Mouse (Mus musculus) lung, postnatal 0 days (tissue): ENCODE measurements at regions not wholly inside any gene's neighbourhood (a gene's known extent, or its start where the extent isn't known, plus 50 kb on each side); places are given as distances from the start of the nearest gene placed in this dataset.

ENCODE experiments used
- ATAC-seq: fragments of 200-750 bp; cut with Nextera tagmentation; 2 replicates; pipeline ENCODE4 v1.8.0; 2017; ENCODE audit warnings: moderate library complexity
- DNase-seq: peaks from one replicate; pipeline ENCODE4 v3.0.0-alpha.2; 2016; ENCODE audit warnings: low spot score
- H3K27ac ChIP-seq: fragments of 300-500 bp; sonication (generic); 2 replicates; pipeline ENCODE4 v1.5.1; 2014; ENCODE audit warnings: antibody characterized with exemption, mild to moderate bottlenecking, low read length, mixed read lengths
- H3K27me3 ChIP-seq: fragments of 300-500 bp; sonication (generic); replicated peaks from 2 replicates; pipeline ENCODE4 v1.6.1; 2014; ENCODE audit warnings: low read length, mixed read lengths; ENCODE audit not compliant: insufficient read depth
- H3K36me3 ChIP-seq: fragments of 300-500 bp; sonication (generic); 2 replicates; pipeline ENCODE4 v1.6.1; 2014; ENCODE audit warnings: low read length, mixed read lengths; ENCODE audit not compliant: insufficient read depth
- H3K4me1 ChIP-seq: fragments of 300-500 bp; sonication (generic); 2 replicates; pipeline ENCODE4 v1.6.1; 2014; ENCODE audit warnings: antibody characterized with exemption, low read depth, low read length, mixed read lengths; ENCODE audit not compliant: insufficient read depth
- H3K4me2 ChIP-seq: fragments of 300-500 bp; sonication (generic); replicated peaks from 2 replicates; pipeline ENCODE4 v1.6.1; 2014; ENCODE audit warnings: low read depth, mild to moderate bottlenecking, low read length, moderate library complexity, mixed read lengths
- H3K4me3 ChIP-seq: fragments of 300-500 bp; sonication (generic); 2 replicates; pipeline ENCODE4 v1.5.1; 2014; ENCODE audit warnings: low read depth, low read length
- H3K9ac ChIP-seq: fragments of 300-500 bp; sonication (generic); replicated peaks from 2 replicates; pipeline ENCODE4 v1.6.1; 2014; ENCODE audit warnings: low read depth, mild to moderate bottlenecking
- H3K9me3 ChIP-seq: fragments of 300-500 bp; sonication (generic); 2 replicates; pipeline ENCODE4 v1.6.1; 2016; ENCODE audit warnings: low read length, mixed read lengths
- CTCF ChIP-seq: IDR thresholded peaks from 2 replicates; pipeline ENCODE4 v1.5.1; 2016; ENCODE audit warnings: antibody characterized with exemption, mild to moderate bottlenecking
- EP300 ChIP-seq: IDR thresholded peaks from 2 replicates; pipeline ENCODE4 v1.6.1; 2016; ENCODE audit warnings: antibody characterized with exemption, mild to moderate bottlenecking, control low read depth
- WGBS: fragments of 180-500 bp; shearing (Covaris S2); extraction: QIAGEN DNeasy Blood & Tissue Kit; methylation state at CpG from one replicate; pipeline ENCODE4 v1.1.7; 2014; 5-methylcytosine and 5-hydroxymethylcytosine counted together

DNA sequence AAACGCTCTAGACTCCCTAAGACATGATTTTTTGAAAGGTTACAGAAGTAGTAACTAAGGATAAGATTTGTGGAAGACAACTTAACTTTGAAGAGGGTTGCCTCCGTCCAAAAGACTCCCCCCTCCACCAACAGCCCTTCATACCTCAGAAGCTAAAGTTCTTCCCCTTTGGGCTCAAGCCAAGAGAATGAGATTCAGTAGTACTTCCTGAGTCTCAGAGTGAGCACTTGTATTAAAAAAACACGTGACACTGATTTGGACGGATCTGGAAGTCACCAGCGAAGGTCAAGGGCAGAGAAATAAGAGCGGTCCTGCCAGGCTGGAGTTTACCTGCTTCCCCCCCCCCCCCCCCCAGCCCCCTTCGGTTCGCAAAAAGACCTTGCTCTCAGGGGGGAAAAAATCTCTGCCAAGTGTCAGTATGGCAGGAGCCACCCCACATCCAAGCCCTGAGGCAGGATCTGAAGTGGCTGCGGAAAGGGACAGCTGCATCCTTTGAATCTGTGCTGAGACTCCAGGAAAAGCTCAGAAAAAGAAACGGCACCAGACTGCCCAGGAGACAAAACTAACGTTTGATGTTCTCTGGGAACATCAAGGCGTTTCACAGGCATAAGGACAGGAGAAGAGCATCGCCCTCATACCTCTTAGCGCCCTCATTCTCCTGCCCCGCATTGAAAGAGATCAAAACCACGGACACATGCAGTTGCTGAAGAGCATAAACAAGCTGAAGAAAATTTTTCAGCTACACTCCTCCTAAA, 341.2 kb upstream of the Atp2b1 start:
- no peaks in the 10 kb centered on the region for H3K27me3 ChIP-seq
- ATAC-seq: peak; percentile 70
- H3K9me3 ChIP-seq: no peaks in the 10 kb centered on the region
- no peak overlapping the region for H3K9ac ChIP-seq
- peak overlapping the region; percentile 9; the same call in 1 of the 2 replicates for H3K4me3 ChIP-seq
- peak overlapping the region; percentile 38 for H3K4me2 ChIP-seq
- no peak overlapping the region for H3K27ac ChIP-seq
- no peak for TF ChIP-seq CTCF
- no peak for TF ChIP-seq EP300
- peak; percentile 75 for DNase-seq
- WGBS: 27% methylated on average over 13 of the region's 16 CpGs
- no peaks in the 10 kb centered on the region for H3K36me3 ChIP-seq
- H3K4me1 ChIP-seq: no peaks in the 10 kb centered on the region

DNA sequence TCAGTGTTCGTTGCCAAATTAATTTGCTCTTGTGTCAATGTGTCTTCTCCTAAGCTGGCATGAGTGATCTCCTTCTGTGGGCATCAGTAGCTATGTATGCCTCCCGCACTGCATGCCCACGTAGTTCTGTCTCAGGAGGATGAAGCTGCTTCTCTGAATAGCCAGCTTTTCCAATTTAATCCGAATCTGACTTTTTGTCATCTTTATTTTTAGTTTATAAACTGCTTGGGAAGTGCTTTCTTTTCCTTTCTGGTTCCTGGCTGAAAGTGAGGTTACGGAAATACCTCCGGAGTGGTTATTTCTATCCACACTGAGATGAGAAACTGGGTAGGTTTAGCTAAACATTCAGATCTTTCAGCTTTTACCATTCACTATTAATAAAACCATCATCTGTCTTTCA, 337.2 kb upstream of the Atp2b1 start:
- Histone ChIP-seq H3K4me1 (no peaks in the 10 kb centered on the region), H3K27ac (no peak overlapping the region), H3K4me3 (no peak overlapping the region), H3K36me3 (no peaks in the 10 kb centered on the region), H3K27me3 (no peaks in the 10 kb centered on the region), H3K9me3 (no peaks in the 10 kb centered on the region), H3K4me2 (no peak overlapping the region), H3K9ac (no peak overlapping the region)
- DNase-seq (no peak), ATAC-seq (no peak)
- TF ChIP-seq EP300: no peak
- TF ChIP-seq CTCF: no peak
- 90% methylated on average over 6 of the region's 6 CpGs for whole genome bisulfite sequencing

DNA sequence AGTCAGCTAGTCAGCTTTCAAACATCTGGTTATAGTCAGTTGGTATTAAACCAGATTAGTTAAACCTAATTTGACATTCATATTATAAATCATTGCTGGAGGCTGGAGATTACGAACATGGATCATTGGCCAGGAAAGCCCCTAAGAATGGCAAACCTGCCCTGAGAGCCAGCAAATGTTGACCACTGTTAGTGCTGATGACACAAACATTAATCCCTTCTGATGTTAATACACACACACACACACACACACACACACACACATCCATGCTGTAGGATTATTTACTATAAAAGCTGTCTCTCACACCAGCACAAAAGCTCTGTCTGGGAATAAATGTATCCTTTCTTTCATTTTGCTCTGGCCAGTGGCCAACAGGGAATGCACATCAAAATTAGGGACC, 329.4 kb upstream of the Atp2b1 start:
- 78% methylated on average over 1 of the region's 1 CpGs for whole genome bisulfite sequencing
- no peak for DNase-seq
- H3K4me2 ChIP-seq: no peak overlapping the region

DNA sequence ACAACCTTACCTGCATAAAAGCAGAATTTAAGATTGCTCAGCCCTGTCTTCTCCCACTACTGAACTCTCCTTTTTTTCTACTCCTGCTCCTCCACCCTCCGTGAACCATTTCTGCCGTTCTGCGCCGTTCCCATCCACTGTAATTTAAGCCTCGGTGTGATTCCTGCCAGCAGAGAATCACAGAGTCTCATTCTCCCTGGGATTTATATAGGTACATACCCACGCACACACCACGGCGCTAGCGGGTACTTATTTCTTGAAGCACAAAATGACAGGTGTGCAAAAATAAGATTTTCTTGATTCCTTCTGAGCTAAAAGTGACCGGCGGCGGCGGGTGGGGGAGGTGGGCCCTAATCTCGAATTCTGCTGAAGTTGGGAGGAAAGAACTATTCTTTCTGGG, 324.5 kb upstream of the Atp2b1 start:
- Histone ChIP-seq H3K27ac (no peak overlapping the region), H3K4me2 (no peak overlapping the region), H3K4me1 (no peaks in the 10 kb centered on the region), H3K9me3 (no peaks in the 10 kb centered on the region), H3K27me3 (no peaks in the 10 kb centered on the region), H3K4me3 (no peak overlapping the region), H3K9ac (no peak overlapping the region), H3K36me3 (no peaks in the 10 kb centered on the region)
- TF ChIP-seq EP300 (no peak), CTCF (no peak)
- 82% methylated on average over 14 of the region's 14 CpGs for WGBS
- ATAC-seq (no peak), DNase-seq (no peak)

More for the DNA sequence above, 329.4 kb upstream of the Atp2b1 start:
- H3K4me1 ChIP-seq: no peaks in the 10 kb centered on the region
- H3K9me3 ChIP-seq: no peaks in the 10 kb centered on the region
- H3K4me3 ChIP-seq: no peak overlapping the region
- no peak overlapping the region for H3K9ac ChIP-seq
- ATAC-seq: no peak
- no peak for TF ChIP-seq EP300
- TF ChIP-seq CTCF: no peak
- no peaks in the 10 kb centered on the region for H3K36me3 ChIP-seq
- H3K27ac ChIP-seq: no peak overlapping the region
- H3K27me3 ChIP-seq: no peaks in the 10 kb centered on the region

DNA sequence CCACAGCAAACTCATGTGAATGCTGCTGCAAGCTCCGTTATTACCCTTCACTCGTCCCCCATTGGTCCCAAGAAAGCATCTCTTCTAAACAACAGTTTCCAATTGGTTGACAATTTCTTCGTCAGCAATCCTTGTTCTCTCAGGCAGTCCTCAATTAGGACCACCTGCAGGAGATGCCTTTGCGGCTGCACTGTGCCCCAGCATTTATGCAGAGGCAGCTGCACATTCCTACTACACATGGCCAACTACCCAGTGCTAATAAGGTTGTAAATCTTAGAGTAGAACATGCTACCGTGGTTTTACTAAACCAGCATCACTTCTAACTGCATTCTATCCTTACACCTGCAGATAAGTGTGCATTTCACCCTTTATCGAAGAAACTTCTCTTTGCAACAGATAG, 322.1 kb upstream of the Atp2b1 start:
- DNase-seq (no peak), ATAC-seq (no peak)
- H3K36me3 ChIP-seq: no peaks in the 10 kb centered on the region
- no peak for TF ChIP-seq CTCF
- TF ChIP-seq EP300: no peak
- H3K4me3 ChIP-seq: no peak overlapping the region
- H3K4me2 ChIP-seq: no peak overlapping the region
- no peak overlapping the region for H3K9ac ChIP-seq
- H3K4me1 ChIP-seq: no peaks in the 10 kb centered on the region
- H3K9me3 ChIP-seq: no peaks in the 10 kb centered on the region
- no peak overlapping the region for H3K27ac ChIP-seq
- WGBS: 88% methylated on average over 6 of the region's 6 CpGs
- H3K27me3 ChIP-seq: no peaks in the 10 kb centered on the region

DNA sequence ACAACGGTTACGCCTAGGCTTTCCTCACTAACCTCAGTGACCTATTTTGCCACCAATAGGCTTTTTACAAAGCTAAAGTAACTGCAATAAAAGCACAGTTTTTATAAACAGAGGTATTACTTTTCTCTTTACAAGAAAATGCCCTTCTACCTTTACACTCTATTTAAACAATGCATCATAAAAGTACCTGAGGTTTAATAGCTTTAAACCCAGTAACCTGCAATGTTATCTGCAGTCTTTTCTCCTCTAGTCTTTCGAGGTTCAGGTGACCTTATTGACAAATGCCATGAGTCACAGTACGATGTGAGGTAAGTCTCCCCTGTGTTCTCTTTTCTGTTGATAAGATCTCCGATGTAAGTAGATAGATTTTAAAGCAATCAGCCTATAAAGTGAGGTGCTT, 320.3 kb upstream of the Atp2b1 start:
- Histone ChIP-seq H3K27ac (no peak overlapping the region), H3K27me3 (no peaks in the 10 kb centered on the region), H3K9me3 (no peaks in the 10 kb centered on the region), H3K36me3 (no peaks in the 10 kb centered on the region), H3K9ac (no peak overlapping the region), H3K4me3 (no peak overlapping the region), H3K4me1 (no peaks in the 10 kb centered on the region), H3K4me2 (no peak overlapping the region)
- no peak for DNase-seq
- no peak for ATAC-seq
- TF ChIP-seq CTCF (no peak), EP300 (no peak)
- WGBS: 59% methylated on average over 5 of the region's 5 CpGs
